Mouse (Mus musculus) ES-Bruce4 (cell line): ENCODE measurements around the gene Anp32a.

ENCODE experiments used
- CTCF ChIP-seq: IDR thresholded peaks from one replicate; pipeline ENCODE4 v1.8.1; 2011; ENCODE audit warnings: low read depth, low read length
- POLR2A ChIP-seq: IDR thresholded peaks from one replicate; pipeline ENCODE4 v1.8.1; 2011; ENCODE audit warnings: low read length; ENCODE audit not compliant: insufficient read depth

- TF ChIP-seq POLR2A (no peak), CTCF (no peak)
Measured at GRCm38 (mm10) chr9:62372556-62373221, 31.6 kb downstream of the Anp32a start.
